Mouse (Mus musculus) heart, adult 2 months (tissue): ENCODE measurements around the gene Oard1. TPM values are rescaled to one million over a fixed set of nuclear protein-coding genes. Genes with fewer than 3 reads are reported as not detected.

Source experiments
- DNase-seq, 2 experiments: peaks; one replicate each; pipeline ENCODE4 v3.0.0; 2021
- H3K27ac ChIP-seq: fragments of 200-600 bp; 2 replicates; pipeline ENCODE4 v1.8.1; 2022
- H3K27me3 ChIP-seq: fragments of 200-500 bp; 2 replicates; pipeline ENCODE4 v1.6.1; 2012; ENCODE audit warnings: mild to moderate bottlenecking, low read length, inconsistent platforms, mixed read lengths; ENCODE audit not compliant: control insufficient read depth, insufficient read depth
- H3K36me3 ChIP-seq: fragments of 200-500 bp; 2 replicates; pipeline ENCODE4 v1.6.1; 2012; ENCODE audit warnings: low read length, inconsistent platforms; ENCODE audit not compliant: control insufficient read depth, insufficient read depth
- H3K4me1 ChIP-seq: fragments of 200-500 bp; 2 replicates; pipeline ENCODE4 v1.6.1; 2011; ENCODE audit warnings: low read length; ENCODE audit not compliant: control insufficient read depth, insufficient read depth
- H3K4me3 ChIP-seq: fragments of 200-600 bp; 2 replicates; pipeline ENCODE4 v1.8.1; 2022
- H3K79me2 ChIP-seq: fragments of 200-500 bp; replicated peaks from 2 replicates; pipeline ENCODE4 v1.6.1; 2012; ENCODE audit warnings: mild to moderate bottlenecking, inconsistent platforms, low read length, moderate library complexity, mixed read lengths; ENCODE audit not compliant: control insufficient read depth, insufficient read depth
- H3K9ac ChIP-seq: fragments of 200-500 bp; 2 replicates; pipeline ENCODE4 v1.6.1; 2012; ENCODE audit warnings: low read depth, mild to moderate bottlenecking, control low read depth, inconsistent platforms, low read length, mixed read lengths
- CTCF ChIP-seq: fragments of 200-600 bp; IDR thresholded peaks from 2 replicates; pipeline ENCODE4 v1.8.1; 2022; ENCODE audit warnings: antibody characterized with exemption, mild to moderate bottlenecking, moderate library complexity
- EP300 ChIP-seq: fragments of 200-500 bp; IDR thresholded peaks from 2 replicates; pipeline ENCODE4 v1.6.1; 2011; ENCODE audit warnings: low read depth, low read length, control low read depth; ENCODE audit not compliant: insufficient read depth
- POLR2A ChIP-seq: fragments of 200-500 bp; IDR thresholded peaks from 2 replicates; pipeline ENCODE4 v1.6.1; 2011; ENCODE audit warnings: mild to moderate bottlenecking, low read depth, low read length, control low read depth; ENCODE audit not compliant: insufficient read depth
- WGBS: fragments of 180-500 bp; shearing (Covaris S2); methylation state at CpG from one replicate; pipeline ENCODE4 v1.1.7; 2018; 5-methylcytosine and 5-hydroxymethylcytosine counted together
- intact Hi-C: fragments of 180-260 bp; cut with DNase I; formaldehyde crosslinking; loops from one replicate; pipeline ENCODE4 v1.15.1; 2025
- polyA plus RNA-seq: library from polyadenylated mRNA; depleted of rRNA; stranded (reverse); fragments of >200 nt; gene quantifications from 2 replicates; pipeline ENCODE4 v1.2.3, GENCODE M21; 2012
- total RNA-seq, 2 experiments: library from RNA; stranded (reverse); gene quantifications; 2 replicates each; pipeline ENCODE4 v1.2.3; 2021

The Oard1 gene
- total and polyA plus RNA-seq, 3 experiments: 8.6 to 21.6 (median 15.5) TPM

DNA sequence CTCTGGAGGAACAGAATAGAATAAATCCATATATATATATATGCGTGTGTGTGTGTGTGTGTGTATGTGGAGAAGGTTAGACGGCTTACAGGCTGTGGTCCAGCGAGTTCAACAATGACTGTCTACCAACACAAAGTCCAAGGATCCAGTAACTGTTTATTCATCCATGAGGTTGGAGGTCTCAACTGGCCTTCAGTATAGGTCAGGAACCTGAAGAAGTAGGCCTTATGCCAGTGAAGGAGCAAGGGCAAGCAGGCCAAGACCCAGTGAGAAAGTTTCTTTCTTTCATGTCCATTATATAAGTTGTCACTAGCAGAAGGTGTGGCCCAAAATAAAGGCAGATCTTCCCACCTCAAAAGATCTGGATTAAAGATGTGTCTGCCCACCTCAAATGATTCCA, 7.1 kb upstream of the Oard1 start:
- peaks cover 11% of the 10 kb centered on the region for H3K36me3 ChIP-seq
- no peak overlapping the region for H3K9ac ChIP-seq
- no peak overlapping the region for H3K4me3 ChIP-seq
- peaks cover 11% of the 10 kb centered on the region for H3K79me2 ChIP-seq
- DNase-seq: peak in 1 of 2 experiments; percentile 10
- intact Hi-C loops: no loop called here
- 96% methylated on average over 3 of the region's 3 CpGs for WGBS
- TF ChIP-seq POLR2A: no peak
- TF ChIP-seq EP300: no peak
- no peak for TF ChIP-seq CTCF
- no peaks in the 10 kb centered on the region for H3K27me3 ChIP-seq
- H3K27ac ChIP-seq: no peak overlapping the region
- peaks cover 1% of the 10 kb centered on the region for H3K4me1 ChIP-seq

DNA sequence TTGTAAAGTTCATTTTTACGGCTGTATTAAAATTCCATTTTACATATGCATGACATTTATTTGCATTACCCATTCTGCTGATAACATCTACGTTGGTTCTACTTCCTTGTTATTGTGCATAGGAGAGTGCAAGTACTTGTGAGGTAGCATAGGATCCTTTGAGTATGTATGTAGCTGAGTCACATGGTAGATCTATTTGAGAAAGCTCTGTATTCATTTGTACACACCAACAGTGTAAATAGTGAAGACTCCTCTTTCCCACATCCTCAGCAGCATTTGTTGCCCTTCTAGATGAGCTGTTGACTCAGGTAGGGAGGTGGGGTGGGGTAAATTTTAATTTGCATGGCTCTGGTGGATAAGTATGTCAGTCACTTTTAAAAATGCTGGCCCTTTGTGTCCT, 6.0 kb upstream of the Oard1 start:
- peaks cover 13% of the 10 kb centered on the region for H3K36me3 ChIP-seq
- intact Hi-C loops: no loop called here
- no peak for DNase-seq
- no peak overlapping the region for H3K9ac ChIP-seq
- no peaks in the 10 kb centered on the region for H3K27me3 ChIP-seq
- H3K4me1 ChIP-seq: peaks cover 4% of the 10 kb centered on the region
- no peak overlapping the region for H3K27ac ChIP-seq
- peaks cover 11% of the 10 kb centered on the region for H3K79me2 ChIP-seq
- WGBS: 78% methylated on average over 2 of the region's 2 CpGs
- no peak overlapping the region for H3K4me3 ChIP-seq
- TF ChIP-seq POLR2A (no peak), CTCF (no peak)

DNA sequence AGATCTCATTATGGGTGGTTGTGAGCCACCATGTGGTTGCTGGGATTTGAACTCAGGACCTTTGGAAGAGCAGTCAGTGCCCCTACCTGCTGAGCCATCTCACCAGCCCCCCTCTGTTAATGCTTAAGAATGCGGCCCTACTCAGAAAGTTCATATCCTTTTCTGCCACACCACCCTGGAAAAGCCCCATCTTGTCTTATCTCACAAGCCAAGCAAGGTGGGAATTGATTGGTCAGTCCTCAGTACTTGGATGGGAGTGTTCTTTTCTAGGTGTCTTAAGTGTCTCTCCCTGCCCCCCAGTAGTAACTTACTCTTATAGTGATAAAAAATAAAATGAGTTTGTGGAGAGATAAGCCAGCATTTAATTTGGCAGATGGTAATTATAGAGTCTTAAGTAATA, 5.1 kb upstream of the Oard1 start:
- TF ChIP-seq POLR2A: no peak
- TF ChIP-seq EP300: no peak
- no peak for TF ChIP-seq CTCF
- H3K4me1 ChIP-seq: peaks cover 4% of the 10 kb centered on the region
- DNase-seq: no peak
- H3K27me3 ChIP-seq: no peaks in the 10 kb centered on the region
- no peak overlapping the region for H3K27ac ChIP-seq
- intact Hi-C loops: no loop called here
- no peak overlapping the region for H3K9ac ChIP-seq
- H3K79me2 ChIP-seq: peaks cover 11% of the 10 kb centered on the region
- H3K36me3 ChIP-seq: peaks cover 13% of the 10 kb centered on the region
- 62% methylated on average over 1 of the region's 1 CpGs for WGBS
- H3K4me3 ChIP-seq: no peak overlapping the region

DNA sequence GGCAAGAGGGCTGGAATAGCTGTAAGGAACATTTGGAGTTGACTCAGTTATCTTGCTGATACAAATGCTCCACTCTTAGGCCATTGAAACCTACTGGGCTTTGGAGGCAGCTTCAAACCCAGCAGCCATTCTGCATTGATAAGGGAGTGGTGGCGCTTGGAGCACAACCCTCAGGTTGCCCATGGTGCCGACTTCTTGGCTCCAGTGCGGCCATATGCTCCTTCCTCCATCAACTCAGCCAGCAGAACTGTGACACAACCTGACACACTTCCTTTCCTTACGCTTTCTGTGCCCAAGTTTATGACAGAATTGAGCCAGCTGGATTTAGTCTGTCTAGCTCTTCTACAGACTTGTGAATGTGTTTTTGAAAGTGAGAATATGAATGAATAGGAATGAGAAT, 2.7 kb upstream of the Oard1 start:
- H3K4me1 ChIP-seq: peaks cover 5% of the 10 kb centered on the region
- no peak overlapping the region for H3K9ac ChIP-seq
- no peak overlapping the region for H3K4me3 ChIP-seq
- peaks cover 6% of the 10 kb centered on the region for H3K79me2 ChIP-seq
- 57% methylated on average over 4 of the region's 4 CpGs for WGBS
- H3K27ac ChIP-seq: no peak overlapping the region
- intact Hi-C loops: no loop called here
- no peak for DNase-seq
- TF ChIP-seq EP300: no peak
- TF ChIP-seq POLR2A: no peak
- TF ChIP-seq CTCF: no peak
- no peaks in the 10 kb centered on the region for H3K27me3 ChIP-seq
- peaks cover 17% of the 10 kb centered on the region for H3K36me3 ChIP-seq

DNA sequence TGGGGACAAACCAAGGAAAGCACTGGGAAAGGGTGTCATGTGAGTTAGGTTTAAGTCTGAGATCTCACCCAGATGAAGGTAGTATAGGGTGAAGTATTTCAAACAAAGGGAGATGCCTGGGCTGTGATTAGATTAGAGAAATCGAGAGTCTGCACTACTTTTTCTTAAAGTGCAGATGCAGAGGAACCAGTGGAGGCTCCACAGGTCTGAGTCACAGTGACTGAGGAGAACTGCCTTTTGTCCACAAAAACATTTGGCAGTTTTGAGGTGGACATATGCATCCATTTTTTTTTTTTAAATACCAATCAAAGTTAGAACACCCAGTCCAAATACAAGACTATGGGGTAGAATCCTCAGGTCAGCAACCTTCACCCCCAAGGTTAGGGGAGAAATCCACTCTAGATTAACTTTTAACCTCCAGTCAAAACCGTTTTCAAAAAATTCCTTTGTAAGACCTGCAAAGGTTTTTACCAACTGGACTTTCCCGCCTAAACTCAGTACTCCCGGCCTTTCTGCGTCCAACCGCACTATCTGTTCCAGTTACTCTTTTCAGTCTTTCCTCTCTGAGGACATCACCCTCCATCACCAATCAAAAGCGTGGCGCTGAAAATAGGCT, 1.8 kb upstream of the Oard1 start:
- H3K36me3 ChIP-seq: peaks cover 13% of the 10 kb centered on the region
- TF ChIP-seq POLR2A (no peak), CTCF (no peak), EP300 (no peak)
- peak overlapping the region; percentile 91 for H3K4me3 ChIP-seq
- no peak for DNase-seq
- H3K27ac ChIP-seq: peak overlapping the region; percentile 95
- peaks cover 5% of the 10 kb centered on the region for H3K4me1 ChIP-seq
- WGBS: 6% methylated on average over 8 of the region's 8 CpGs
- H3K79me2 ChIP-seq: peaks cover 6% of the 10 kb centered on the region
- peak overlapping the region; percentile 85 for H3K9ac ChIP-seq
- no peaks in the 10 kb centered on the region for H3K27me3 ChIP-seq
- intact Hi-C loops: no loop called here

DNA sequence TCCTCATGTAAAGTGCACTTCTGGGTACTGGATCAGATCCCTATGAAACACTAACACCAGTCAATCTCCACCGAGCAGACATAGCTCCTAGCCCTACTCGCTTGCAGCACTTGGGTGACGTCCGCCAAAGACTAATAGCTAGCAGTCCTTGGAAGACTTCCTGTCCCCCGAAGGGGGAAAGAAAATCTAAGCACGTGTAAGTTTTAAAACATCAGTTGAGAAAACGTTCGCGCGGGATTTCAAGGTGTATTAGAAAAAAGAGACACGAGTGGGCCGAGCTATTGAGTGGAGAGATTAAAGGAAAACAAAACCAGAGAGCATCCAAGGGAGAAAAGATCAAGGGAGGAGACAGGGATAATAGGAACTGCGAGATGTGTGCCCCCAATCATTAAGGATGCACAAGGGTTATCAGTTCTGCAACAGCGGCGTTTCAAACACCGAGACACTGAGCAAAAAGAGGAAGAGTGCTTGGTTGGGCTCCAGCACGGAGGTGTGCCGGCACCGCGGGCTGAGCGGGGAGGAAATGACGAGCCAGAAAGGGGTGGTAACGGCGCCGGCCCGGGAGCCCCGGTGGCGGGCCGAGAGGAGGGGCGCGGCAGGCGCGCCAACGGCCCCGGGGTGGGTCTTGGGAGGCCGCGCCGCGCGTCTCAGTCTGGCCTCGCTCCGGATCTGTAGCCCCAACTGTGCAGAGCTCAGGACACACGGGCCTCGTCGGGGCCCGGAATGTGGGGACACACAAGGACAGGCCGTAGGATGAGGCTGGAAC, 1.1 kb upstream of the Oard1 start:
- intact Hi-C loops: no loop called here

More for the DNA sequence above, 1.1 kb upstream of the Oard1 start:
- Histone ChIP-seq H3K27me3 (no peaks in the 10 kb centered on the region), H3K4me1 (peaks cover 5% of the 10 kb centered on the region), H3K4me3 (peak overlapping the region; percentile 91), H3K79me2 (peaks cover 6% of the 10 kb centered on the region), H3K27ac (peak overlapping the region; percentile 95), H3K9ac (peak overlapping the region; percentile 85), H3K36me3 (peaks cover 13% of the 10 kb centered on the region)
- TF ChIP-seq CTCF: no peak
- TF ChIP-seq POLR2A: peak; percentile 49; the same call in 1 of the 2 replicates
- DNase-seq: peak; percentile 82 to 88
- WGBS: under 1% methylated on average over 47 of the region's 47 CpGs
